Mouse (Mus musculus) frontal cortex, postnatal 14 days (tissue): Measurements from ENCODE around the gene Espnl.
A peak's percentile ranks its signal among the peaks of the same experiment; 100 is the strongest.

Source experiments
- DNase-seq, 2 experiments: peaks; one replicate each; pipeline ENCODE4 v3.0.0; 2022; ENCODE audit warnings: low spot score in 2 of 2

Gene Espnl

DNA sequence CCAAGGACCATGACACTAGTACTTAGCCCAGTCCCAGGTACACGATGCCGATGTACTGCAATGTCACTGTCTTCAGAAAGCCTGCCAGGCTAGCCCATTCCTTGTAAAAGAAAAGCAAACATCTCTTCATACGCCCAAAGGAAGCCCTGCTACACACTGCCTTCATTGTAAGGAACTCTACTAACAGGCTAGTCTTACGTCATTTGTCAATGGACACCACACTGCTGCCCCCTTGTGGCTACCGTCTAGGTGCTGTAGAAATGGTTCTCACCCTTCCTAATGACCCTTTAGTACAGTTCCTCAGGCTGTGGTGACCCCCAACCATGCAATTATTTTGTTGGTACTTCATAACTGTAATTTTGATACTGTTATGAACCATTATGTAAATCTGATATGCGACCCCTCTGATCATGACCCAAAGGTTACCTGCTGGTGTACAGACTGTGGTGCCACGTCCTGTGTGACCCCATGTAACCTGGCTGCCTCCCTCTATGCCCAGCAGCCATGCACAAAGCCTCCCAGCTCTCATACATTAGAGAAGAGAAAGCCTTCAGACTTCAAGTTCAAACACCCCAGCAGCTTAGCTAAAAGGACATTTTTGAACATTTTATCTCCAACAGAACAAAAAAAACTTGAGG is 58.7 kb downstream of the Espnl start:
- peak in 1 of 2 experiments; percentile 71 for DNase-seq

DNA sequence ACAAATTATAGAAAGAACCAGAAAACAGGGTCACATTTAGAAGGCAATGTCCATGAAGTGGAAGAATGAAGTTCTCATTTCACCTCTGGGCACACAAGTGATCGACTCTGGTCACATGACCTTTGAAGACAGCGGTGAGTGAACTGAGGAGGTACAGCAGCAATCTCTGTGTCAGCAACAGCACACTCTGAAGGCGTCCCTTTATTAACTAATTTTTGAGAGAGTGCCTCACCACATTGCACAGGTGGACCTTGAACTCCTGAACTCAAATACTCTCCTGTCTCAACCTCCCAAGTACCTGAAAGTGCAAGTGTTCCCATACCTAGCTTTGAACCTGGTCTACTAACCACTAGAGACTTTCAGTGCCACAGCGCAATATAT is 59.2 kb downstream of the Espnl start:
- no peak for DNase-seq

DNA sequence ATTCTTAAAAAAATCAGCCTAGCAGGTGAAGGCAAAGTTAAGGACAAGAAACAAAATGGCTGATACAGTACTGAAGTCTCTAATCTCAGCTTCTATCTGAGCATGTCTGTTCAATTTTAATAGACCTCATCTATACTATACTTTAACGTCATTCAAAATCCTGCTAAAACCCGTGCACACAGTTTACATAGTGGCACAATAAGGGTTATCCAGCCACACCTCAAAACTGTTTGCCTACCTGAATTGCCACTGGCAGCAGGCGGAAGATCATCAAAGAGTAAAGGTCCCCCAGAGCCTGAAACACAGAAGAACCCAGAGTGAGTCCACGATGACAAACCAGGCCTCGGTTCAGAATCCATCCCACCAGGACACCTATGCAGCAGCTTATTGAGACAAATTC is 68.5 kb downstream of the Espnl start:
- no peak for DNase-seq

DNA sequence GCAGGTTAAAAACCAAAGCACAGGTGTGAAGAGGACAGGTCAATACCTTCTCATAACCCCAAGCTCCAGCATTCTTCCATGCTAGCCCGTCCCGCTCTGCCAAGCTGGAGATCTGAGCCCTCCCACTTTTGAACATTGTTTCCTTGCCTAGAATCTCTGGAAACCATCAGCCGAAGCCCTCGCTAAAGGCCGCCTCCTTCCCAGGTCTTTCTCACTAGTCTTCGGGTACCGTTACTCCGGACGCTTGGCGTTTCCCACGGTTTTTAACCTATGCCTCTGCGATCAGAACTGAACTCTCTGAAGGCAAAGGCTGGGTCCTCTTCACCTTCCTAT is 76.0 kb downstream of the Espnl start:
- no peak for DNase-seq
